Mouse (Mus musculus) inflammation-experienced regulatory T-cells, adult 6 months (primary cell): ENCODE measurements around the gene 2310061N02Rik. TPM values are rescaled to one million over a fixed set of nuclear protein-coding genes. Genes with fewer than 3 reads are reported as not detected.
"Not testable (repeated sequence)": the region's sequence is repeated elsewhere in the genome, so short reads cannot be mapped to it uniquely, and the experiment has no call there.

ENCODE experiments used
- ATAC-seq: one replicate; pipeline ENCODE4 v1.8.0; 2017
- polyA plus RNA-seq, 3 experiments: library from polyadenylated mRNA; unstranded; fragments of 100-300 nt; shearing (Covaris generic); gene quantifications; one replicate each; pipeline ENCODE4 v1.2.1; 2017

2310061N02Rik gene
- not detected for polyA plus RNA-seq

DNA sequence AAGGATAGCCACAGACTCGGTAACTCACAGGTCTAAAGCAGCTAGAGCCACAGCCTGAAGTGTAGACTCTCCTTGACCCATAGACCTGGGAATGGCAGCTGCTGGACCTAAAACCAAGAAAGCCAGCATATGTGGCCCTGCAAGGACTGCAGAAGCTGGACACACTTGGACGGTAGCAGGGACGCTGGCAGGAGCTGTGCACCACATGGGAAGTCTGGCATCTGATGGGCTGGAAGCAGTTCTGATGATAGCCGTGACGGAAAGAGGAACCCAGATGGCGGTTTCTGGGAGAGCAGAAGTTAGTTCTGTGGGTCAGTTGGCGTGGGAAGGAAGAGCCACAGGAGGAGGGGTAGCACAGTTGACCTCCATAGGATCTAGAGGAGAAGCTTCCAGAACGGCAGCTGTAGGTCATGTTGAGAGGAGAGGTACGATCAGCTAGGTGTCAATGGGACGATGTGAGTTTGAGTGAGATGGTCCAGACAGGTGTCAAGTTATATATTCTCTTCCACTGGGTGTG, at the start of gene 2310061N02Rik:
Gene 2310061N02Rik, minus strand, starts transcription at position 467 of the 517 bp plus-strand sequence.
- ATAC-seq, result no peak

GRCm38 (mm10) chr16:88751535-88751934, 43.8 kb upstream of the 2310061N02Rik start, which contains the start of gene Krtap13:
TSS of gene Krtap13 (minus strand) at chr16:88751635.
- not testable (repeated sequence) for ATAC-seq

DNA sequence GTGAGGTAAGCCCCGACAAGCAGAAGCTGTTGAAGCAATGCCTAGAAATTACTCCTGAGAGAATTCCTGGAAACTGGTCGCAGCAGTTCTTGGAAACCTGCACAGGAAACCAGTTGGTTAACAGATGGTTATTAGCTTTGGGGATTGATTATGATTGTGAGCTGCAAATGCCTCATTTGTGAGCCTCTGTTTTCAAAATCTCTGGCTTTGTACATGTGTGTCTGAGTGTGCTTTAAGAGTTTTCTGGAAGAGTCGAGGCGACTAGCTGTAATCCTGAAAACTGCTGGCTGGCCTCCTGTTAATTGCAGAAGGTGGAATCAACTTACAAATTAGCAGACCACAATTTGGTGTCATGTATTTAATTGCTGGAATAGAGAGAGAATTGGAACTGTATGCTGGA, 40.2 kb upstream of the 2310061N02Rik start:
- ATAC-seq, result no peak

DNA sequence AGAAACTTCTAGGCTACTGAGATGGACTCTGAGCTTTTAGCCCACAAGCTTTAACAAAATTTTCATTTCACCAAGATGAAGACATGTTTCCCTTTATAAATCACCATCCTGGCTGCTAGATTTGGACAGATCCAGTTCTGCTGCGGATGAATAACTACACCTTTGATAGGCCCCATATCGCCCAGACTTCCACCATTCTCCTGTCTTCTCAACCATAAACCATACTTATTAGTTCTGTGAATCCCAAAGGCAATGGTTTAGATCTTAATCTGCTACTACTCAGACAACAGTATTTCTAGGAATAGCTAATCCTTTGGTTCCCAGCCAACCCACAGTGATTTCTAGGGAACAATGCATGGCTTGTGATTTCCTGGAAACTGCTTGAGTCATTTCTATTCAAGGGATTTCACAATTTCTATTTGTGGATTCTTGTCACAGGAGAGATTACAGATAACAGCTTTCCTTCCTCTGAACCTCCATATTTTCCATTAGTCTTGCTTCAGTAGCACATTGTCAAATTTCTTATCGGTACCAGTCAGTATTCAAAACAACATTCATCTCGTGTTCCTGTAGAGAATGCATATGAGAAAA, 37.1 kb upstream of the 2310061N02Rik start:
- no peak for ATAC-seq

DNA sequence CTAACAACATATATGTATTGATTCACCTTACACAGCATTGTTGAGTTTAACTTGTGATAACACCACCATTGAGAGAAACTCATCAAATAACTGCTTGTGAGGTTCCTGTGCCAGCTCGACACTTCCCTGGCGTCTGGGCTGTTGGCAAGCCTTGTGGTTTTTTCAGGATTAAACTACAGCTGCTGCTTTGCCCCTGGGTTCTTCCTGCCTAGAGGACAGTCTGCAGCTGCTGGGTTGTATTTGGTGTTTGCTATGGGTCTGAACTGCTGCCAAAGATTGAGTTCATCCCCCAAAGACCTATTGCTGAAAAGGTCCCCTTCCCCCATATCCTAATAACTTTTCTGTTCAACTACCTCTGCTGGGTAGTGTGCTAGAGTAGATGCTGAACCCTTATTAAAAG, 27.6 kb upstream of the 2310061N02Rik start:
- ATAC-seq, result no peak

DNA sequence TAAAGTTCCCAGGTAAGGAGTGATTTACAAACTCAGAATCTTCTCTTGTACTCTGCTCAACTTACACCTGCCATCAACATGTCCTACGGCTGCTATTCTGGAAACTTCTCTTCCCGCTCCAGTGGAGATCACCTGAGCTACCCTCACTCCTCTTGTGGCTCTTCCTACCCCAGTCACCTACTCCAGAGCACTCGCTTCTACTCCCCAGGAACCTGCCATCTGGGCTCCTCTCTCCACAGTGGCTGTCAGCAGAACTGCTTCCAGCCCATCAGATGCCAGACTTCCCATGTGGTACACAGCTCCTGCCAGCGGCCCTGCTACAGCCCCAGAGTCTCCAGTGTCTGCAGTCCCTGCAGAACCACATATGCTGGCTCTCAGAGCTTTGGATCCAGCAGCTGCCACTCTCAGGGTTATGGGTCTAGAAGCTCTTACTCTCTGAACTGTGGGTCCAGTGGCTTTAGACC, 21.1 kb upstream of the 2310061N02Rik start, which contains the start of gene Krtap13-1:
Gene Krtap13-1, plus strand, starts transcription at position 51 of the 464 bp plus-strand sequence.
- ATAC-seq, result no peak

GRCm38 (mm10) chr16:88720031-88720430, 12.3 kb upstream of the 2310061N02Rik start:
- no peak for ATAC-seq

GRCm38 (mm10) chr16:88716549-88716948, 8.8 kb upstream of the 2310061N02Rik start:
- no peak for ATAC-seq

- no peak for ATAC-seq
These were observed 3.5 kb upstream of the 2310061N02Rik start for GRCm38 (mm10) chr16:88711245-88711644.

- ATAC-seq, result no peak
These were observed 3.0 kb upstream of the 2310061N02Rik start for GRCm38 (mm10) chr16:88710757-88711156.

- ATAC-seq, result no peak
These were observed 6.5 kb downstream of the 2310061N02Rik start for GRCm38 (mm10) chr16:88701072-88701864.

GRCm38 (mm10) chr16:88696256-88696655, 11.5 kb downstream of the 2310061N02Rik start:
- ATAC-seq, result no peak

DNA sequence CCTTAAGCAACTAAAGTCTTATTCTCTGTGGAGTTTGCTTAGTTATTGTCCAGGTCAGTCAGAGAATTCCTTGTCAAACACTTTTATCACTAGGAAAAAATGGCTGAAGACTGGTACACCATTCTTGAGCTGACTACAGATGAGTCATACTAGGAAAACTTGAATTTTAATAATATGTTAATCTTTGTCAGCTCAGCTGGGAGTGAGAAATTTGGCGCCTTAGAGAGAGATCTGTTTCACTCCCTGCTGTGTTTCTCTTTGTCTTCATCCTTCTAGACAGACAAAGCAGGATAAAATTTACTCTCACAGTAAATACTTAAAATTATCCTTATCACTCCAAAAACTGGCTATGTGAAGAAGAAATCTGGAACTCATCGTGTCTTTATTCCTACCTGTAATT, 26.5 kb downstream of the 2310061N02Rik start:
- ATAC-seq, result no peak

- ATAC-seq, result no peak
These were observed 28.7 kb downstream of the 2310061N02Rik start for GRCm38 (mm10) chr16:88679099-88679498.

DNA sequence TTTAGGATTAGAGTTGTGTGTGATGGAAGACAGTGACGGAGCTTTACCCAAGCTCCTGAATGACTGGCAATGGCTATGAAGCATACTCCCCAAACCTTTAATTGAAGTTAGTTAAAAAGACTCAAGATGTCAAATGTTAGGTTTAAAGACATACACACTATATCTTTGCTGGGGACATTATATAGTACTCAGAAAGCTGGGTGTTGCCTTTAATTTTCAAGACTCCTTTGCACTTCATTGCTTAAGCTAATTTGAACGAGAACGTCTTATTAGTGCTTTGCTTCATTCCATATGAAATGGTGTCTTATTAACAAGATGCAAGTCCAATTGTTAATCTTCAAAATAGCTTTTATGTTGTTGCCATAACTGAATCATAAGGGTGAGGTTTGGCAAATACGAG, 36.2 kb downstream of the 2310061N02Rik start, which contains the start of gene Krtap27-1:
Gene Krtap27-1, minus strand, starts transcription at position 101 of the 400 bp plus-strand sequence.
- no peak for ATAC-seq

- no peak for ATAC-seq
These were observed 50.3 kb downstream of the 2310061N02Rik start for GRCm38 (mm10) chr16:88657426-88657825.

Other genes starting within 250 kb of the 2310061N02Rik start
- gene Cldn17, start 201.0 kb downstream of the 2310061N02Rik start, polyA plus RNA-seq, result not detected
- not detected for gene Cldn8, start 144.8 kb downstream of the 2310061N02Rik start, polyA plus RNA-seq
- not detected for gene Krtap24-1, start 95.7 kb downstream of the 2310061N02Rik start, polyA plus RNA-seq
- not detected for gene 2310079G19Rik, start 80.3 kb downstream of the 2310061N02Rik start, polyA plus RNA-seq
- not detected for gene Krtap26-1, start 60.2 kb downstream of the 2310061N02Rik start, polyA plus RNA-seq
- not detected for gene Krtap27-1, start 36.3 kb downstream of the 2310061N02Rik start, polyA plus RNA-seq
- gene Krtap13-1, start 20.9 kb upstream of the 2310061N02Rik start, polyA plus RNA-seq, result not detected
- not detected for gene Krtap13, start 43.7 kb upstream of the 2310061N02Rik start, polyA plus RNA-seq
- not detected for gene 2310034C09Rik, start 50.9 kb upstream of the 2310061N02Rik start, polyA plus RNA-seq
- gene 2310057N15Rik, start 66.2 kb upstream of the 2310061N02Rik start, polyA plus RNA-seq, result not detected
- not detected for gene Gm5965, start 69.9 kb upstream of the 2310061N02Rik start, polyA plus RNA-seq
- gene Gm20741, start 104.3 kb upstream of the 2310061N02Rik start, polyA plus RNA-seq, result not detected
- gene Krtap15, start 112.3 kb upstream of the 2310061N02Rik start, polyA plus RNA-seq, result not detected
- gene Krtap14, start 118.2 kb upstream of the 2310061N02Rik start, polyA plus RNA-seq, result not detected
- not detected for gene Krtap19-1, start 161.4 kb upstream of the 2310061N02Rik start, polyA plus RNA-seq
- not detected for gene Krtap19-2, start 166.3 kb upstream of the 2310061N02Rik start, polyA plus RNA-seq
- gene Krtap19-3, start 170.1 kb upstream of the 2310061N02Rik start, polyA plus RNA-seq, result not detected
- gene Krtap19-4, start 177.1 kb upstream of the 2310061N02Rik start, polyA plus RNA-seq, result not detected
- gene Krtap19-5, start 188.5 kb upstream of the 2310061N02Rik start, polyA plus RNA-seq, result not detected
- not detected for gene Krtap19-9b, start 224.3 kb upstream of the 2310061N02Rik start, polyA plus RNA-seq